Mouse (Mus musculus) heart, embryonic 16.5 days (tissue): ENCODE measurements at regions not wholly inside any gene's neighbourhood (a gene's known extent, or its start where the extent isn't known, plus 50 kb on each side); places are given as distances from the start of the nearest gene placed in this dataset.

ENCODE experiments used
- ATAC-seq: fragments of 200-750 bp; cut with Nextera tagmentation; replicated peaks from 2 replicates; pipeline ENCODE4 v1.8.0; 2017; ENCODE audit warnings: moderate number of reproducible peaks; ENCODE audit not compliant: insufficient read depth, low FRiP score; ENCODE audit errors: extremely low read depth
- H3K27ac ChIP-seq: fragments of 300-500 bp; sonication (generic); 2 replicates; pipeline ENCODE4 v1.5.1; 2014; ENCODE audit warnings: mild to moderate bottlenecking, low read length, control low read depth, moderate library complexity
- H3K27me3 ChIP-seq: fragments of 300-500 bp; sonication (generic); 2 replicates; pipeline ENCODE4 v1.6.1; 2014; ENCODE audit warnings: low read length, mixed read lengths; ENCODE audit not compliant: control insufficient read depth, insufficient read depth
- H3K36me3 ChIP-seq: fragments of 300-500 bp; sonication (generic); 2 replicates; pipeline ENCODE4 v1.6.1; 2014; ENCODE audit not compliant: control insufficient read depth, insufficient read depth
- H3K4me1 ChIP-seq: fragments of 300-500 bp; sonication (generic); 2 replicates; pipeline ENCODE4 v1.6.1; 2014; ENCODE audit warnings: low read length, mixed read lengths; ENCODE audit not compliant: control insufficient read depth, insufficient read depth
- H3K4me2 ChIP-seq: fragments of 300-500 bp; sonication (generic); 2 replicates; pipeline ENCODE4 v1.6.1; 2014; ENCODE audit warnings: low read depth, mild to moderate bottlenecking, control low read depth, low read length
- H3K4me3 ChIP-seq: fragments of 300-500 bp; sonication (generic); 2 replicates; pipeline ENCODE4 v1.5.1; 2014; ENCODE audit warnings: mild to moderate bottlenecking, control low read depth, low read length
- H3K9ac ChIP-seq: fragments of 300-500 bp; sonication (generic); 2 replicates; pipeline ENCODE4 v1.6.1; 2014; ENCODE audit warnings: low read length, control low read depth
- H3K9me3 ChIP-seq: fragments of 300-500 bp; sonication (generic); replicated peaks from 2 replicates; pipeline ENCODE4 v1.6.1; 2016; ENCODE audit warnings: low read length; ENCODE audit not compliant: control insufficient read depth
- WGBS: fragments of 180-500 bp; shearing (Covaris S2); extraction: QIAGEN DNeasy Blood & Tissue Kit; methylation state at CpG from one replicate; pipeline ENCODE4 v1.1.7; 2014; 5-methylcytosine and 5-hydroxymethylcytosine counted together

GRCm38 (mm10) chr13:31179407-31180001 lies 205.5 kb downstream of the Gm5447 start:
- 27% methylated on average over 12 of the region's 12 CpGs for WGBS
- Histone ChIP-seq H3K36me3 (no peaks in the 10 kb centered on the region), H3K27me3 (no peaks in the 10 kb centered on the region), H3K27ac (no peak overlapping the region), H3K9ac (no peak overlapping the region), H3K4me1 (peaks cover 4% of the 10 kb centered on the region; the same call in 1 of the 2 replicates), H3K4me2 (no peak overlapping the region), H3K9me3 (0 out of 2 replicates have a peak, but pooled peaks cover 2% of the 10 kb centered on the region), H3K4me3 (no peak overlapping the region)
- peak; percentile 41; the same call in 1 of the 2 replicates for ATAC-seq

GRCm38 (mm10) chr13:31181530-31181929 lies 207.5 kb downstream of the Gm5447 start:
- no peak overlapping the region for H3K4me3 ChIP-seq
- H3K9me3 ChIP-seq = no peaks in the 10 kb centered on the region
- H3K4me2 ChIP-seq = no peak overlapping the region
- H3K4me1 ChIP-seq = peaks cover 4% of the 10 kb centered on the region; the same call in 1 of the 2 replicates
- H3K36me3 ChIP-seq = no peaks in the 10 kb centered on the region
- ATAC-seq = no peak
- H3K9ac ChIP-seq = no peak overlapping the region
- H3K27me3 ChIP-seq = no peaks in the 10 kb centered on the region
- WGBS = 81% methylated on average over 5 of the region's 5 CpGs
- H3K27ac ChIP-seq = no peak overlapping the region

GRCm38 (mm10) chr13:31184845-31185834 lies 211.1 kb downstream of the Gm5447 start:
- Histone ChIP-seq H3K9ac (no peak overlapping the region), H3K27ac (no peak overlapping the region), H3K9me3 (no peaks in the 10 kb centered on the region), H3K4me3 (no peak overlapping the region), H3K4me2 (no peak overlapping the region), H3K27me3 (no peaks in the 10 kb centered on the region), H3K36me3 (no peaks in the 10 kb centered on the region), H3K4me1 (no peaks in the 10 kb centered on the region)
- WGBS = 63% methylated on average over 14 of the region's 14 CpGs
- no peak for ATAC-seq

GRCm38 (mm10) chr13:31186805-31187589 lies 213.0 kb downstream of the Gm5447 start:
- no peak overlapping the region for H3K4me3 ChIP-seq
- no peaks in the 10 kb centered on the region for H3K9me3 ChIP-seq
- H3K36me3 ChIP-seq = no peaks in the 10 kb centered on the region
- H3K27ac ChIP-seq = no peak overlapping the region
- no peaks in the 10 kb centered on the region for H3K4me1 ChIP-seq
- no peak overlapping the region for H3K9ac ChIP-seq
- H3K4me2 ChIP-seq = no peak overlapping the region
- ATAC-seq = no peak
- WGBS = 59% methylated on average over 5 of the region's 5 CpGs
- no peaks in the 10 kb centered on the region for H3K27me3 ChIP-seq

- ATAC-seq = no peak
- no peak overlapping the region for H3K9ac ChIP-seq
- H3K27ac ChIP-seq = no peak overlapping the region
- no peaks in the 10 kb centered on the region for H3K27me3 ChIP-seq
- H3K4me1 ChIP-seq = no peaks in the 10 kb centered on the region
- H3K4me3 ChIP-seq = no peak overlapping the region
- H3K9me3 ChIP-seq = no peaks in the 10 kb centered on the region
- no peak overlapping the region for H3K4me2 ChIP-seq
- no peaks in the 10 kb centered on the region for H3K36me3 ChIP-seq
- 18% methylated on average over 1 of the region's 1 CpGs for WGBS
These were observed 215.1 kb downstream of the Gm5447 start for GRCm38 (mm10) chr13:31189116-31189515.

GRCm38 (mm10) chr13:31190036-31190435 lies 216.0 kb downstream of the Gm5447 start:
- Histone ChIP-seq H3K9me3 (no peaks in the 10 kb centered on the region), H3K4me3 (no peak overlapping the region), H3K4me1 (no peaks in the 10 kb centered on the region), H3K36me3 (no peaks in the 10 kb centered on the region), H3K4me2 (no peak overlapping the region), H3K27ac (no peak overlapping the region), H3K9ac (no peak overlapping the region), H3K27me3 (no peaks in the 10 kb centered on the region)
- WGBS = 62% methylated on average over 4 of the region's 4 CpGs
- ATAC-seq = no peak

- Histone ChIP-seq H3K27ac (no peak overlapping the region), H3K4me3 (no peak overlapping the region), H3K36me3 (no peaks in the 10 kb centered on the region), H3K4me1 (no peaks in the 10 kb centered on the region), H3K9ac (no peak overlapping the region), H3K9me3 (no peaks in the 10 kb centered on the region), H3K27me3 (no peaks in the 10 kb centered on the region), H3K4me2 (no peak overlapping the region)
- WGBS = 78% methylated on average over 7 of the region's 7 CpGs
- no peak for ATAC-seq
These were observed 217.5 kb downstream of the Gm5447 start for GRCm38 (mm10) chr13:31191344-31192139.

GRCm38 (mm10) chr13:31194971-31195370 lies 221.0 kb downstream of the Gm5447 start:
- no peaks in the 10 kb centered on the region for H3K4me1 ChIP-seq
- H3K9me3 ChIP-seq = no peaks in the 10 kb centered on the region
- no peak overlapping the region for H3K4me2 ChIP-seq
- no peak overlapping the region for H3K9ac ChIP-seq
- no peaks in the 10 kb centered on the region for H3K27me3 ChIP-seq
- no peak overlapping the region for H3K27ac ChIP-seq
- 64% methylated on average over 3 of the region's 3 CpGs for WGBS
- H3K4me3 ChIP-seq = no peak overlapping the region
- no peak for ATAC-seq
- no peaks in the 10 kb centered on the region for H3K36me3 ChIP-seq
